Mouse (Mus musculus) ovary, postnatal 10 days (tissue): Measurements from ENCODE around the gene Litaf.

Experiments
- DNase-seq: peaks from one replicate; pipeline ENCODE4 v3.0.0; 2022; ENCODE audit warnings: low spot score

The Litaf gene

DNA sequence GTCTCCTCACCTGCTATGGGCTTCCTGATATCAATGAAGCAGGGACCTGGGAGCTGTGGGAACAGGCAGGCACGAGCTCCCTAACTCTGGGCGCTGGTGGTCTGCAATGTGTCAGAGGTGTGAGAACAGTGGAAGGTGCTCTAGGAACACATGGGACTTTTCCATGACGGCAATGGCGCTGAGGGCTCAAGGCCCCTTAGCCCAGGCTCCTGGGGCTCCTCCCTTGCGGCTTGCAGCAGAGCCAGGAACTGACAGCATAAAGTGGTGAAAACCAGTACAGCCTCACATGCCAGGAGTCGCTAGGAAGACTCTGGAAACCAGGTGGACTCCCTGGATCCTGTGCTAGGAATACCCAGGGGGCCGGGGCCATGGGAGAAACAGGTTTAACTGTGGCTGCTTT, 155.4 kb downstream of the Litaf start:
- no peak for DNase-seq
